Mouse (Mus musculus) megakaryocyte, embryonic 14.5 days (primary cell): ENCODE measurements around the gene Cdh22.

Source experiments
- FLI1 ChIP-seq: IDR thresholded peaks from 2 replicates; pipeline ENCODE4 v1.6.1; 2012; ENCODE audit warnings: low read length, inconsistent platforms, mixed read lengths
- GATA1 ChIP-seq: IDR thresholded peaks from 3 replicates; pipeline ENCODE4 v1.6.1; 2012; ENCODE audit warnings: mixed read lengths, low read length, inconsistent platforms, borderline replicate concordance

- TF ChIP-seq GATA1 (no peak), FLI1 (no peak)
These were observed 47.2 kb upstream of the Cdh22 start for GRCm38 (mm10) chr2:165281779-165282311.
